Mouse (Mus musculus): Measurements from ENCODE around the gene Banf1. TPM values are rescaled to one million over a fixed set of nuclear protein-coding genes. Genes with fewer than 3 reads are reported as not detected.

Banf1 gene
- 160 TPM for polyA plus RNA-seq (2017; shearing (Covaris generic))

DNA sequence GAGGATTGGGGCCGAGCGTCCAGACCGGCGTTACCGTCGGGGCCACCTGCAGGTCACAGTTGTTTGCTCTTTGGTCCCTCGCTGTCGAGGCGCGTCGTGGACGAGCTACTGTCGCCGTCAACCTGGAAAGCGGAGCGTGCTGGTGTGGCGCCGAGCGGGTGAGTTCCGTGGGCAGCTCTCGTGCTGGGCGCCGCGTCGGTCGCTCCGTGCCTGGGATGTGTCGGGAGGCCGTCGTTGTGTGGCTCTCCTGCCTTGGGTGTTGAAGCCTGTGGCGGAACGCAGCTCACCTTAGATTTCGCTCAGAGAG, at the start of gene Banf1:
Gene Banf1 (minus strand): TSS at position 116 of the 307 bp plus-strand sequence.

DNA sequence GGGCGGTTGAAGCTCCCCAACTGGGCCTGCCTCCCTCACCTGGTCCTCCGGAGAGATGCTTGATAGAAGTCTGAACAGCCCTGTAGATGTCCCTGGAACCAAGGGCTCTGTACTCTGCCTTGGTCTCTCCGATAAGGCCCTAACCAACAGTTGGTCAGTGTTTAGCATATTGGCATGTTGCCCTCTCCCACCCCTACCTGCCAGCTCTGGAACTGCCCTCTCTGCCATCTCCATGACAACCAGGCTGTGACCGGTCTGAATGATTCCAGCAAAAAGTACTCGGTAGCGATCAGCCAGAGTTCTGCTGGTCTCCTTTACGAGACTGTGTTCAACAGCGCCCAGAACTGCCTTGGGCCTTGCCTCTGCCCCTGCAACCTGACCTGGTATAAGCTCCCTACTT, 35.3 kb upstream of the Banf1 start, which contains the start of gene Tsga10ip:
Gene Tsga10ip (minus strand): TSS at position 234 of the 400 bp plus-strand sequence.

DNA sequence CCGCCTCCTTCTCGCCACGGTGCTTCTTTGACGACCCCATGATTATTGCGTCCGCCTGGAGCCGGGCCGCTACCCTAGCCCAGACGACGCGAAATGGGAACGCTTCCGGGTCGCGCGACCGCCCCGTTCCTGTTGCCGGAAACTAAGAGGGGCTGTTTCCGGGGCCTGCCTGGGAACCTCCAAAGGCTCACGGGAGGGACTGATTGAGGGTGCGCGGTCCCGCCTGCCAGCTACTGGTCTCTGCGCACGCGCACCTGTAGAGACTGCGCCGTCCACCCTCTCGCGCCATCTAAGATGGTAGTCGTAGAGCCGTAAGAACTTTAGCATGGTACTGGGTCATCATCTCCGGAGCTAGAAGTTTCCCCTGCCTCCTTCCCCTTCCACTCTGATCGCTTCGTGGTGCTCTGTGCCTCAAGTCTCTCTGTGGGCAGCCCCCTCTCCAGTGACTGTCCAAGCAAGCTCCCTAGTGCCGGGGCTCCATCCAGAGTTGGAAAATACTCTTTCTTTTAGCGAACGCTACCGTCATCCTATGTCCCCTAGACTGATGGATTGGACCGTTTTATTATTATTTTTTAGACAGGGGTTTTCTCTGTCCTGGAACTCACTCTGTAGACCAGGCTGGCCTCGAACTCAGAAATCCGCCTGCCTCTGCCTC, 21.7 kb upstream of the Banf1 start, which contains the start of gene Sart1:
Gene Sart1 (minus strand): TSS at position 116 of the 655 bp plus-strand sequence.

DNA sequence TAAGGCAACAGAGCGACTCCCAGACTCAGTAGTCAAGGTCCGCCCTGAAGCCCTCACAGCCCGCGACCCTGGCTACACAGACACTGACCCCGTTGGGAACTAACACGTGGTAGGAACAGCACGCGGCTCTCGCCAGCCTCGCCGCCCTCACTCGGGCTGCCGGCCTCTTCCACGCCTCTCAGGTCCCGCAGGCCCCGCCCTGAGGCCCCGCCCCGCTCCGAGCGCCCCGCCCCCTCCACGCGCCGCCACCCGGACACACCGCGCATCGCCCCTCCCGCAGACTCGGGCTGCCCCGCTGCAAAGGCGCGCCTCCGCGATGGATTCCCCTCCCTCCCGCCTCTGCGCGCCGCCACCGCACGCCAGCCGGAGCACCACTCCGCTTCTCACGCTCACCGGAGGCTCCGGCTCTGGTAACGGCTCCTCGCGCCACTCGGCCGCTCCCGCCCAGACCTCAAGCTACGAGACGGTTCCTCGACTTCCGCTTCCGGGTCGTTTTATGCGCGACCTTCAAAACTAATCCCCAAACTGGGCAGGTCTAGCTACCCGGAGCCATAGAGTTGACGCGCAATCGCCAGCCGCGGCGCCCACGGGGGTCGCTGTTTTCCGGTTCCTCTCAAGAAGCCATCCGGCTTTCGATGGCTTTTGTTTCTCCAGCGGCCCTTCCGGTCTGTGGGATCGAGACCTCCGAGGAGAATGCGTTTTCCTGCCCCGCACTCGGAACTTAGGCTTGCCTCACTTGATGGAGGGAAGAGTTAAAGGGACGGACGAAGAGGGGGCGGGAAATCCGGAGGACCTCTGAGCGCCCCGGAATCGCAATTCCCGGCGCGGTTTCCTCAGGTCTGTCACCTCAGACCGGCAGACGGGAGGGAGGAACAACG, 554 bp downstream of the Banf1 start, which contains the start of gene Eif1ad:
Gene Eif1ad (plus strand): TSS at position 567 of the 878 bp plus-strand sequence.

DNA sequence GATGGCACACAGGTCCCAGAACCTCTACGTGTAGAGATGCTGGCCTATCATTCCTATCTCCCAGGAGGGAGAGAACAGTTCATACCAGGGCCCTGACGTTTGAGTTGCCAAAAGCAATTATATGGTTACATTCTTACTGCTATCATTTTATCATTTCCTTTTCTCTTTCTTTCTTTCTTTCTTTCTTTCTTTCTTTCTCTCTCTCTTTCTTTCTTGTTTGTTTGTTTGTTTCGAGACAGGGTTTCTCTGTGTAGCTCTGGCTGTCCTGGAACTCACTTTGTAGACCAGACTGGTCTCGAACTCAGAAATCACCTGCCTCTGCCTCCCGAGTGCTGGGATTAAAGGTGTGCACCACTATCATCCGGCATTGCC, 17.5 kb downstream of the Banf1 start, which contains the start of gene Cst6:
Gene Cst6 (minus strand): TSS at position 73 of the 372 bp plus-strand sequence.

DNA sequence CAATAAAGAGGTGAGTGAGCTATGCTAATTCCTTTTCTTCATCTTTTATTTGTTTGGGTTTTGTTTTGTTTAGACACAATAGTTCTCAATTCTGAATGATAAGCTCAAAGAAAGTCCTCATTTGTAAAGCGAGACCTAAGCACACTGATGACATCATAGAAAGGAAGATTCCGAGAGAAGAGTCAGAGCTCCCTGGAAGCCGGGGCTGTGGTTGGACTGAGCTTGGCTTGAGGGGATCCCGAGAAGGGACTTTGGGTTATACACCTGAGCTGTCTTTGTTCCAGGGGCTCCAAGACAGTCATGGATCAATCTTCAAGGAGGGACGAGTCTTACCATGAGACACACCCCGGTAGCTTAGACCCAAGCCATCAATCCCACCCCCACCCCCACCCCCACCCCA, 31.5 kb downstream of the Banf1 start, which contains the start of gene Catsper1:
Gene Catsper1 (plus strand): TSS at position 301 of the 400 bp plus-strand sequence.

Other genes with a start within 250 kb of the Banf1 start
- gene Klc2, start 248.6 kb downstream of the Banf1 start, polyA plus RNA-seq (2017; shearing (Covaris generic)), result 4.3 TPM
- 92.1 TPM for gene Pacs1, start 94.0 kb downstream of the Banf1 start, polyA plus RNA-seq (2017; shearing (Covaris generic))
- 304 TPM for gene Sf3b2, start 71.7 kb downstream of the Banf1 start, polyA plus RNA-seq (2017; shearing (Covaris generic))
- gene Gal3st3, start 68.8 kb downstream of the Banf1 start, polyA plus RNA-seq (2017; shearing (Covaris generic)), result not detected
- gene Catsper1, start 31.4 kb downstream of the Banf1 start, polyA plus RNA-seq (2017; shearing (Covaris generic)), result not detected
- 0.10 TPM for gene Cst6, start 17.6 kb downstream of the Banf1 start, polyA plus RNA-seq (2017; shearing (Covaris generic))
- 47.5 TPM for gene Eif1ad, start 427 bp downstream of the Banf1 start, polyA plus RNA-seq (2017; shearing (Covaris generic))
- gene Sart1, start 21.5 kb upstream of the Banf1 start, polyA plus RNA-seq (2017; shearing (Covaris generic)), result 224 TPM
- 1.1 TPM for gene Tsga10ip, start 35.4 kb upstream of the Banf1 start, polyA plus RNA-seq (2017; shearing (Covaris generic))
- 180 TPM for gene Drap1, start 57.8 kb upstream of the Banf1 start, polyA plus RNA-seq (2017; shearing (Covaris generic))
- 23.6 TPM for gene AI837181, start 58.0 kb upstream of the Banf1 start, polyA plus RNA-seq (2017; shearing (Covaris generic))
- gene Fosl1, start 80.4 kb upstream of the Banf1 start, polyA plus RNA-seq (2017; shearing (Covaris generic)), result not detected
- 5.7 TPM for gene Ccdc85b, start 90.7 kb upstream of the Banf1 start, polyA plus RNA-seq (2017; shearing (Covaris generic))
- 59.4 TPM for gene Fibp, start 93.4 kb upstream of the Banf1 start, polyA plus RNA-seq (2017; shearing (Covaris generic))
- gene Ctsw, start 101.3 kb upstream of the Banf1 start, polyA plus RNA-seq (2017; shearing (Covaris generic)), result 473 TPM
- gene Efemp2, start 106.8 kb upstream of the Banf1 start, polyA plus RNA-seq (2017; shearing (Covaris generic)), result 2.7 TPM
- gene Mus81, start 121.2 kb upstream of the Banf1 start, polyA plus RNA-seq (2017; shearing (Covaris generic)), result 18.9 TPM
- gene Cfl1, start 123.3 kb upstream of the Banf1 start, polyA plus RNA-seq (2017; shearing (Covaris generic)), result 2,966 TPM
- gene 1700020D05Rik, start 136.6 kb upstream of the Banf1 start, polyA plus RNA-seq (2017; shearing (Covaris generic)), result 0.38 TPM
- gene Snx32, start 143.4 kb upstream of the Banf1 start, polyA plus RNA-seq (2017; shearing (Covaris generic)), result 3.2 TPM
- 0.17 TPM for gene Ovol1, start 193.5 kb upstream of the Banf1 start, polyA plus RNA-seq (2017; shearing (Covaris generic))
- gene Ap5b1, start 200.9 kb upstream of the Banf1 start, polyA plus RNA-seq (2017; shearing (Covaris generic)), result 9.9 TPM
- gene Rnaseh2c, start 234.7 kb upstream of the Banf1 start, polyA plus RNA-seq (2017; shearing (Covaris generic)), result 106 TPM
- gene Kat5, start 243.1 kb upstream of the Banf1 start, polyA plus RNA-seq (2017; shearing (Covaris generic)), result 87.0 TPM